Mouse (Mus musculus) embryo, embryonic 10 days (tissue): ENCODE measurements around the gene Tmem51.
A peak's percentile ranks its signal among the peaks of the same experiment; 100 is the strongest.
"Not testable (repeated sequence)": the region's sequence is repeated elsewhere in the genome, so short reads cannot be mapped to it uniquely, and the experiment has no call there.

ENCODE experiments used
- DNase-seq: peaks from one replicate; pipeline ENCODE4 v3.0.0-alpha.2; 2015; ENCODE audit warnings: low spot score

Tmem51 gene

DNA sequence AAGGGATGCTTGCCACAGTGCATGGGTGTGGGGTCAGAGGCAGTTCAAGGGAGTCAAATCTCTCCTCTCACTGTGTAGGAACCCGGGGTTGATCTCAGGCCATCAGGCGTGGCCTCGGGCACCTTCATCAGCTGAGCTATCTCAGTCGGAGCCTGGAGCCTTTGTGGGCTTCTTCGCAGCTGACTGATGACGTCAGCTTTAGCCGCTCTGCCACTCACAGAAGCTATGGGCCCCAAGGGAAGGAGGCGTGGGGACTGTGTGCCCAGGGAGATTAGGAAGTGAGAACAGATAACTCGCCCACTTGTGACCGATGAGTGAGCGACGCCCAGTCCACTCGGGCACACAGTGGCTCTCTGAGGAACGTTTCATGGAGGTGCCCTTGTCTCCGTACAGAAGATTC lies 66.4 kb downstream of the Tmem51 start:
- DNase-seq = peak; percentile 26

- peak; percentile 93 for DNase-seq
These were observed 69.2 kb downstream of the Tmem51 start, which contains the start of gene Fhad1 for GRCm38 (mm10) chr4:142014659-142015608. Gene Fhad1 (minus strand): TSS chr4:142015082.

GRCm38 (mm10) chr4:142011236-142011635 lies 72.9 kb downstream of the Tmem51 start:
- no peak for DNase-seq

DNA sequence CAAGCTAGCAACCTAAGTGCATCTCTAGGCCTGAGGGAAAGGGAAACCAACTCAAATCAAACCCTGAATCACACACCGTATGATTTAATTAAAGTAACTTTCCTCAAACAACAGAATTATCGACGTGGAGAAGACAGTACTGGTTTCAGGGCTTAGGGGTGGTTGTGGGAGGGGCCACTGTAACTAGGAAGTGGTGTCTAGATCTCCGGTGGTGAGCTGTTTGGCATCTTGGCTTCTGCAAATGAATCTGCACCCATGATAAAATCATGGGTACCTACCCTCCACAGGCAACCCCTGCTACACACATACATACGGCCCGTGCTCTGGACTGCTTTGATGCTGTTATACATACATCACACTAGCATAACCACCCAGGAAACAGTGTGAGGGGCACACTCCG lies 73.7 kb downstream of the Tmem51 start:
- no peak for DNase-seq

GRCm38 (mm10) chr4:142008206-142008605 lies 75.9 kb downstream of the Tmem51 start:
- DNase-seq = no peak

- no peak for DNase-seq
These were observed 83.5 kb downstream of the Tmem51 start for GRCm38 (mm10) chr4:142000581-142000980.

GRCm38 (mm10) chr4:141999494-142000074 lies 84.5 kb downstream of the Tmem51 start:
- no peak for DNase-seq

GRCm38 (mm10) chr4:141998282-141998821 lies 85.8 kb downstream of the Tmem51 start:
- DNase-seq = peak; percentile 59

DNA sequence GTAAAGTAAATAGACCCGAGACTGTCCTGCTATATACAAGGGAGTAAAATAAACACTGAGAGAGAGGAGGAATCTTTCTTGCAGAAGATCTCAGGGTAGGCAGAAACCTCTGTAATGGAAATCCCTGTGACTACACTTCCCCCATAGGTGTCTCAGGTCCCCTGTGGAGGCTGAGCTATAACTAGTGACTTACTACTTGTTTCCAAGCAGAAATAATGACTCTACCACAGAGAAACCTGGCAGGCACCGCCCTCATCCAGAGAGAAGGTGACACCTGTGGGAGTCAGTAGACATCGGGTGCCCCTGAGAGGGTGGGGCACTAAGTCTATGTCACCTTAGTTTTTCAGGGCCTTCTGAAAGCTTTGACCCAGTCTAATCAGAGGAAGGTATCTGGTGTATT lies 87.2 kb downstream of the Tmem51 start:
- no peak for DNase-seq

DNA sequence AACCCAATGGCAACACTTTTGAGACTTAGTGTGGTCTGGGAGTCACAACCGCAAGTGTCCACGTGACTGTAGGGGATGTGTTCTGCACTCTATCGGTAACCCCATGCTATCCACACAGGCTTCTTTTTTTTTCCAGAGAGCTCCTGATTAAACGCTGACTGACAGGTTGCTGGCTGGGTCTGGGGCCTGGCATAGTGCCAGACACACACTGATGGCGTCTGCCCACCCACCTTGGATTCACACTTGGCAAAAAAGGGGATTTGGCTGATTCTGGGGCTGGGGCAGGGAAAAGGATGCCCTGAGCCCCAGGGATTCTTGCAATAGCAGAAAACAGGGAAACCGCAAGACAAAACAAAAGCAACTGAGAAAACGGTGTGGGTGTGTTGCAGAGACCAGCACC lies 88.0 kb downstream of the Tmem51 start:
- DNase-seq = no peak

DNA sequence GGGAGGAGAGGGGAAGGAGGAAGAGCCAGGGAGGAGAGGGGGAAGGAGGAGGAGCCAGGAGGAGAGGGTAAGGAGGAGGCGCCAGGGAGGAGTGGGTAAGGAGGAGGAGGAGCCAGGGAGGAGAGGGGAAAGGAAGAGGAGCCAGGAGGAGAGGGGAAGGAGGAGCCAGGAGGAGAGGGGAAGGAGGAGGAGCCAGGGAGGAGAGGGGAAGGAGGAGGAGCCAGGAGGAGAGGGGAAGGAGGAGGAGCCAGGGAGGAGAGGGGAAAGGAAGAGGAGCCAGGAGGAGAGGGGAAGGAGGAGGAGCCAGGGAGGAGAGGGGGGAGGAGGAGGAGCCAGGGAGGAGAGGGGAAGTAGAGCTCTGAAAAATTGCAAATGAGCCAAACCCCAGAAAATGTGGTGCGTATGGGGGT lies 90.0 kb downstream of the Tmem51 start:
- not testable (repeated sequence) for DNase-seq

GRCm38 (mm10) chr4:141993347-141994061 lies 90.6 kb downstream of the Tmem51 start:
- DNase-seq = no peak

GRCm38 (mm10) chr4:141992530-141993204 lies 91.4 kb downstream of the Tmem51 start:
- no peak for DNase-seq

DNA sequence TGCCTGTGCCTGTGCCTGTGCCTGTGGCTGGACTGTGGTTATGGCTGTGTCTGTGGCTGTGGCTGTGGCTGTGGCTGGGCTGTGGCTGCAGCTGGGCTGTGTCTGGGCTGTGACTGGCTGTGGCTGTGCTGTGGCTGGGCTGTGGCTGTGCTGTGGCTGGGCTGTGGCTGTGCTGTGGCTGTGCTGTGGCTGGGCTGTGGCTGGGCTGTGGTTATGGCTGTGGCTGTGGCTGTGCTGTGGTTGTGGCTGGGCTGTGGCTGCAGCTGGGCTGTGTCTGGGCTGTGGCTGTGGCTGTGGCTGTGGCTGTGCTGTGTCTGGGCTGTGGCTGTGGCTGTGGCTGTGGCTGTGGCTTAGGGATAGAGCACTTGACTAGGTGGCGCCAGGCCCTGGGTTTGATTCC lies 95.9 kb downstream of the Tmem51 start:
- DNase-seq = no peak

- no peak for DNase-seq
These were observed 100.4 kb downstream of the Tmem51 start for GRCm38 (mm10) chr4:141983689-141984088.

DNA sequence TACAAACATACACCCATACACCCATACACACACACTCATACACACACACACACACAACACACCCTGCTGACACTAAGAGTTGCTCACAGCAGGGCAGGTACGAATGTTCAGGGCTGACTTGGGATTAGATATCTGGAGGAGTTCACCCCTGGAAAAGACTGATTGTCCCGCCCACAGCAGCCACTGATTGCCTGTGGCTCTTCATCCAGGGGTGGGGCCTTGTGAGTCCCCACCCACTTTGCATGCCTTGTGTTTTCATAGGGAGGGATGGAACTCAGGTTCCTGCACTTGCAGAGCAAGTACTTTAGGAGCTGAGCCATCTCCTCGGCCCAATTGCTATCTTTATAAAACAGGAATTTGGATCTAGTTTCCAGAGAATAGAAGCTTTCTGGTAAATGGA lies 102.6 kb downstream of the Tmem51 start:
- DNase-seq = no peak
